Mouse (Mus musculus) activated CD4-positive, CD25-positive, alpha-beta regulatory T cell (primary cell): ENCODE data around the gene Gm45015. TPM values are rescaled to one million over a fixed set of nuclear protein-coding genes. Genes with fewer than 3 reads are reported as not detected.

Experiments used
- polyA plus RNA-seq, 2 experiments: library from polyadenylated mRNA; unstranded; fragments of 100-300 nt; shearing (Covaris generic); gene quantifications; one replicate each; pipeline ENCODE4 v1.2.1; 2017

Gene Gm45015
- polyA plus RNA-seq: not detected

GRCm38 (mm10) chrX:73336740-73337139, at the start of gene Gm45015:
Gene Gm45015 (minus strand): TSS chrX:73336840.

DNA sequence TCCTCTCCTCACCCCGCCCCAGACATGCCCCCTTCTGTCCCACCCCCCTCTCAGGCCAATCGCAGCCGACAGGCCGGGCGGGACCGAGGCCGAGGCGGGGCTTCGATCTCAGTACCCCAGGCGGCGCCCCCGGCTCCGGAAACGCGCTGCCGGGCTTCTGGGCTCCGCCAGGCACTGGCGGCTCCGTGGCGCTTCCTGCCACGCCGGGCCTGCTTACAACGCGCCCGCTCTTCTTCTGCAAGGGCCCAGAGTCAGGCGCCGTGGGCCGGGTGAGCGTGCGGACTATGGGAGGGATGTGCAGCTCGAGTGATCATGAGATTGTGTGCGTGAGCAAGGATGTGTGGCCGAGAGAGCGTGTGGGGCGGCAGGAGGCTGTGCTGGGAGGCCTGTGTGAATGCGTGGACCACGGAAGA, 5.8 kb upstream of the Gm45015 start, which contains the start of gene Zfp275:
Gene Zfp275, plus strand, starts transcription at position 139 of the 413 bp plus-strand sequence.

DNA sequence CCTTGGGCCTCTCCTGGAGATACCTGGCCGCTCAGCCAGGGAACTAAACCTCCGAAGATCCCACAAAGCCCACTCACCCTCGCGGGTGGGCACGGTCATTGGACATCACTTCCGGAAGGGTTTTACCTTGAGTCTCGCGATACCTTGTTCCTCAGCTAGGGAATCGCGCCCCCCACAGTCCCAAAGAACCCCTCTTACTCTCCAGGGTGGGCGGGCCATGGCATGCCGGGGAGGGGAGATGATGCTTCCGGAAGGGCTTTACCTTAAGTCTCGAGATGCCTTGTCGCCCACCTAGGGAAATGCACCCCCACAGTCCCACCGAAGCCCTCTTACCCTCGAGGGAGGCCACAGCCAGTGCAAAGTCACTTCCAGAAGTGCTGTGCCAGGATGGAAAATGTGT, 43.8 kb downstream of the Gm45015 start, which contains the start of the genes Xlr5a and Xlr5c:
Gene Xlr5a, minus strand, starts transcription at position 101 of the 400 bp plus-strand sequence.
Gene Xlr5c, minus strand, starts transcription at position 101 of the 400 bp plus-strand sequence.

Other genes starting within 250 kb of the Gm45015 start
- gene Xlr3a, start 239.7 kb downstream of the Gm45015 start, polyA plus RNA-seq: 1 to 10 TPM in 1 of 2 experiments, under 1 TPM in 1; 0.33 to 4.0 TPM
- under 1 TPM in 1 of 2 experiments, not detected in 1; 0.20 TPM for gene Gm14685, start 219.8 kb downstream of the Gm45015 start, polyA plus RNA-seq
- not detected for gene Xlr5b, start 188.0 kb downstream of the Gm45015 start, polyA plus RNA-seq
- gene DXBay18, start 187.4 kb downstream of the Gm45015 start, polyA plus RNA-seq: not detected
- not detected for gene Spin2d, start 159.9 kb downstream of the Gm45015 start, polyA plus RNA-seq
- 10 to 100 TPM in 1 of 2 experiments, 1 to 10 TPM in 1; 4.4 to 19.7 TPM for gene Xlr3b, start 144.6 kb downstream of the Gm45015 start, polyA plus RNA-seq
- gene Xlr4b, start 122.5 kb downstream of the Gm45015 start, polyA plus RNA-seq: 100 to 1,000 TPM; 126 to 145 TPM
- gene F8a, start 108.5 kb downstream of the Gm45015 start, polyA plus RNA-seq: 10 to 100 TPM; 17.4 to 19.3 TPM
- 10 to 100 TPM; 60.1 to 81.5 TPM for gene Xlr4c, start 93.7 kb downstream of the Gm45015 start, polyA plus RNA-seq
- under 1 TPM in 1 of 2 experiments, not detected in 1; 0.13 TPM for gene Xlr3c, start 71.5 kb downstream of the Gm45015 start, polyA plus RNA-seq
- gene Xlr5a, start 43.9 kb downstream of the Gm45015 start, polyA plus RNA-seq: under 1 TPM in 1 of 2 experiments, not detected in 1; 0.12 TPM
- gene Xlr5c, start 43.9 kb downstream of the Gm45015 start, polyA plus RNA-seq: not detected
- gene Zfp275, start 5.8 kb upstream of the Gm45015 start, polyA plus RNA-seq: 10 to 100 TPM in 1 of 2 experiments, 1 to 10 TPM in 1; 8.2 to 11.7 TPM
- gene Gm18336, start 61.9 kb upstream of the Gm45015 start, polyA plus RNA-seq: not detected
- under 1 TPM in 1 of 2 experiments, not detected in 1; 0.25 TPM for gene Zfp92, start 74.3 kb upstream of the Gm45015 start, polyA plus RNA-seq
- not detected for gene Trex2, start 98.5 kb upstream of the Gm45015 start, polyA plus RNA-seq
- 10 to 100 TPM; 23.0 to 36.2 TPM for gene Haus7, start 122.2 kb upstream of the Gm45015 start, polyA plus RNA-seq
- gene Bgn, start 146.8 kb upstream of the Gm45015 start, polyA plus RNA-seq: under 1 TPM in 1 of 2 experiments, not detected in 1; 0.06 TPM
- not detected for gene Atp2b3, start 166.2 kb upstream of the Gm45015 start, polyA plus RNA-seq